Mouse (Mus musculus): ENCODE results near the gene Zmynd10. TPM values are rescaled to one million over a fixed set of nuclear protein-coding genes. Genes with fewer than 3 reads are reported as not detected.

Gene Zmynd10
- polyA plus RNA-seq, 1 experiment from 2014 or later, result 7.9 TPM

DNA sequence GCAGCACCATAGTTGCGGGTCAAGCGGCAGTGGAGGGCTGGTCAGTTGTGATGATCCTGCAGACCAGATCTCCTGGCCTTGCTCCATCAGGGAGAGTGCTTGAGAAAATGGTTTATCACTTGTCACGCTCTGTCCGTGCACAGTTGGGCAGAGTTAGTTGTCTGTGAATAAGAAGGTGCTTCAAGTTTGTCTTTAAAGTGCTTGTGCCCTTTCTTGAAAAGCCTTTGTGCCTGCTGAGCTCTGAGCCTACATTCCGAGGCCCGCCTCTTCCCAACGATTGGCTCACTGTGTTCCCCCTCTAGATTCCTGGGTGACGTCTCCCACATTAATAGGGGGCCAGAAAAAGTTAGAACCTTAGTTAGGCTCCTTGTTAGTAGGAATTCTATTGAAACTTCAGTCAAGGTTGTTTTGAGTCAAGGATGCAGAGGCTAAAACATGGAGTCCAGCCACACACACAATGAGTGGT, 4.8 kb downstream of the Zmynd10 start:
- H3K36me3 ChIP-seq (ENCODE audit: insufficient read depth, low read length), result no peaks in the 10 kb centered on the region
- WGBS, result 14% methylated on average over 8 of the region's 8 CpGs
- no peaks in the 10 kb centered on the region for H3K27me3 ChIP-seq (ENCODE audit: insufficient read depth, low read length)
- DNase-seq (ENCODE audit: low spot score), result peak; percentile 66
- H3K9me3 ChIP-seq (replicated peaks; ENCODE audit: low read length), result no peaks in the 10 kb centered on the region
- peak overlapping the region; percentile 76 for H3K27ac ChIP-seq
- ATAC-seq (replicated peaks; ENCODE audit: low FRiP score, low read depth), result no peak
- peak overlapping the region; percentile 68 for H3K9ac ChIP-seq (ENCODE audit: low read depth, low read length)
- H3K4me2 ChIP-seq (ENCODE audit: low read length), result peak overlapping the region; percentile 75
- no peak for TF ChIP-seq CTCF (IDR thresholded peaks at IDR 0.05; ENCODE audit: low read depth)
- H3K4me3 ChIP-seq (replicated peaks; ENCODE audit: low read depth, low read length), result peak overlapping the region; percentile 41
- H3K4me1 ChIP-seq (replicated peaks; ENCODE audit: insufficient read depth, low read length), result peaks cover 54% of the 10 kb centered on the region

- WGBS, result 65% methylated on average over 5 of the region's 5 CpGs
- Histone ChIP-seq H3K4me3 (replicated peaks; ENCODE audit: low read depth, low read length) (peak overlapping the region; percentile 38; the same call in 1 of the 2 replicates), H3K9ac (ENCODE audit: low read depth, low read length) (no peak overlapping the region; the same call in 1 of the 2 replicates), H3K27ac (peak overlapping the region; percentile 97), H3K4me2 (ENCODE audit: low read length) (peak overlapping the region; percentile 75), H3K9me3 (replicated peaks; ENCODE audit: low read length) (no peaks in the 10 kb centered on the region), H3K4me1 (replicated peaks; ENCODE audit: insufficient read depth, low read length) (peaks cover 49% of the 10 kb centered on the region), H3K27me3 (ENCODE audit: insufficient read depth, low read length) (no peaks in the 10 kb centered on the region), H3K36me3 (ENCODE audit: insufficient read depth, low read length) (peaks cover 6% of the 10 kb centered on the region)
- no peak for TF ChIP-seq CTCF (IDR thresholded peaks at IDR 0.05; ENCODE audit: low read depth)
- DNase-seq (ENCODE audit: low spot score) (no peak), ATAC-seq (replicated peaks; ENCODE audit: low FRiP score, low read depth) (no peak)
Observed at GRCm38 (mm10) chr9:107552690-107553393, 5.7 kb downstream of the Zmynd10 start.

GRCm38 (mm10) chr9:107553541-107554318, 6.6 kb downstream of the Zmynd10 start:
- peak overlapping the region; percentile 59 for H3K9ac ChIP-seq (ENCODE audit: low read depth, low read length)
- H3K4me2 ChIP-seq (ENCODE audit: low read length), result peak overlapping the region; percentile 75
- WGBS, result 2% methylated on average over 37 of the region's 37 CpGs
- no peaks in the 10 kb centered on the region for H3K27me3 ChIP-seq (ENCODE audit: insufficient read depth, low read length)
- H3K4me1 ChIP-seq (replicated peaks; ENCODE audit: insufficient read depth, low read length), result peaks cover 49% of the 10 kb centered on the region
- peak; percentile 88 for DNase-seq (ENCODE audit: low spot score)
- ATAC-seq (replicated peaks; ENCODE audit: low FRiP score, low read depth), result peak; percentile 45
- TF ChIP-seq CTCF (IDR thresholded peaks at IDR 0.05; ENCODE audit: low read depth), result no peak
- H3K9me3 ChIP-seq (replicated peaks; ENCODE audit: low read length), result no peaks in the 10 kb centered on the region
- H3K36me3 ChIP-seq (ENCODE audit: insufficient read depth, low read length), result peaks cover 15% of the 10 kb centered on the region
- H3K27ac ChIP-seq, result peak overlapping the region; percentile 97
- peak overlapping the region; percentile 38 for H3K4me3 ChIP-seq (replicated peaks; ENCODE audit: low read depth, low read length)

DNA sequence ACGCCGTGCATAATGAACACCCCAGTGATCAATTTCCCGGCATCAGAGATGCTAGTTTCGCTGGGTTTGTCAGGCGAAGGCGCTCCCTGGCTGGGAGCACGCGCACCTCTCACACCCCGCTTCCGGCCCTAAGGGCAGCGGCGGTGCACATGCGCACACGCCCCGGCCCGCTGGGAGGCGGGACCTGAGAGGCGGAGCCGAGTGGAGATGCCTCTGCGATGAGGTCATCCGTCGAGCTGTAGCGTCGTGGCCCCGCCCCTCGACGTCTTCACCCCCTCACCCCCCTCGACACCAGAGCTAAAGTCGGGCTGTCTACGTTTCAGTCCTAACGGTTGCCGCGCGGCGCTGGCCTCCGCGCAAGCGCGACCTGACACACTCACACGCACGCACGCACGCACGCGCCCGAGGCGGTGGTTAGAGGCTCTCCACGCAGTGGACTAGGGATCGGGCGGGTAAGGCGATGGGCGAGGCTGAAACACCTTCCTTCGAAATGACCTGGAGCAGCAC, 7.3 kb downstream of the Zmynd10 start:
- H3K9me3 ChIP-seq (replicated peaks; ENCODE audit: low read length), result no peaks in the 10 kb centered on the region
- no peaks in the 10 kb centered on the region for H3K27me3 ChIP-seq (ENCODE audit: insufficient read depth, low read length)
- TF ChIP-seq CTCF (IDR thresholded peaks at IDR 0.05; ENCODE audit: low read depth), result peak; percentile 39; the same call in 1 of the 2 replicates
- H3K27ac ChIP-seq, result peak overlapping the region; percentile 97
- peaks cover 49% of the 10 kb centered on the region for H3K4me1 ChIP-seq (replicated peaks; ENCODE audit: insufficient read depth, low read length)
- DNase-seq (ENCODE audit: low spot score) (peak; percentile 98), ATAC-seq (replicated peaks; ENCODE audit: low FRiP score, low read depth) (peak; percentile 87)
- H3K9ac ChIP-seq (ENCODE audit: low read depth, low read length), result peak overlapping the region; percentile 79
- under 1% methylated on average over 53 of the region's 53 CpGs for WGBS
- peak overlapping the region; percentile 70 for H3K4me3 ChIP-seq (replicated peaks; ENCODE audit: low read depth, low read length)
- peaks cover 21% of the 10 kb centered on the region for H3K36me3 ChIP-seq (ENCODE audit: insufficient read depth, low read length)
- peak overlapping the region; percentile 83 for H3K4me2 ChIP-seq (ENCODE audit: low read length)

DNA sequence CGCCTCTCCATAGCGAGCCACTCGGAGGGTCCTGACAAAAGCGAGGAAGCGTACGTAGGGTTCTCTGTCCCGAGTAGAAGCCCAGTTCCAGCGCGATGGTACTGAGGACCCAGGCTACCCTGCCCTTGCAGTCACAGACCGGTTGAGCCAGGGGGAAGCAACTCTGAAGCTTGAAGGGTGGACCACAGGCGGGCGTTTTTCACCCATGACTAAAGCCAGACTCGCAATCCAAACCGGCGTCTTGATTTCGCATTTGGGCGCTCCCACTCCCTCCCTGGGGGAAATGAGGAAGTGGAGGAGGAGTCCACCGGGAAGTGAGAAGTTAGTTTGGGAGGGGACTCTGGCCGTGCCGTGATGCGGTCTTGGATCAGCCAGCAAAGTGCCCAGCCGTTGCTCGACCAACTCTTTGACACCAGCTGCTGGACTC, 7.9 kb downstream of the Zmynd10 start:
- Histone ChIP-seq H3K9me3 (replicated peaks; ENCODE audit: low read length) (no peaks in the 10 kb centered on the region), H3K27me3 (ENCODE audit: insufficient read depth, low read length) (no peaks in the 10 kb centered on the region), H3K27ac (peak overlapping the region; percentile 97), H3K4me3 (replicated peaks; ENCODE audit: low read depth, low read length) (peak overlapping the region; percentile 70), H3K36me3 (ENCODE audit: insufficient read depth, low read length) (peaks cover 27% of the 10 kb centered on the region), H3K4me2 (ENCODE audit: low read length) (peak overlapping the region; percentile 83), H3K9ac (ENCODE audit: low read depth, low read length) (peak overlapping the region; percentile 79), H3K4me1 (replicated peaks; ENCODE audit: insufficient read depth, low read length) (peaks cover 49% of the 10 kb centered on the region)
- TF ChIP-seq CTCF (IDR thresholded peaks at IDR 0.05; ENCODE audit: low read depth), result no peak
- ATAC-seq (replicated peaks; ENCODE audit: low FRiP score, low read depth) (peak; percentile 13), DNase-seq (ENCODE audit: low spot score) (peak; percentile 94)
- 2% methylated on average over 23 of the region's 23 CpGs for WGBS

DNA sequence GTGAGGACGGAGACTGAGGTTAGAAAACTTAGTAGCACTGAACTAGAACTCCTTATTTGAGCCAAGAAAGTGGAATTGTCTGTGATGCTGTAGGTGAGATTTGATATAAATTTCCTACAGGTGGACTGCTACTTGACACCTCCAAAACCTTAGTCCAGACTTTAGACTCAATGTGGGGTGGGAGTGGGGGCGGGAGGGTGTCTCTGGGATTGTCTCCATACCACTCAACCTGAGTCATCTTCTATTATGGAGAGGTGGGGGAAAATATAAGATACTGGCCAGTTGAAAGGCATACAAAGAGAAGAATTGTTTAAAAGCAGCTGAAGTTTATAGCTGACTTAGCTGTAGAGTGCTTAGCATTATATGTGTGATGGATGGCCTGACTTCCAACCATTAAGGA, 8.6 kb downstream of the Zmynd10 start:
- peaks cover 48% of the 10 kb centered on the region for H3K4me1 ChIP-seq (replicated peaks; ENCODE audit: insufficient read depth, low read length)

More for the DNA sequence above, 8.6 kb downstream of the Zmynd10 start:
- ATAC-seq (replicated peaks; ENCODE audit: low FRiP score, low read depth) (no peak), DNase-seq (ENCODE audit: low spot score) (no peak)
- H3K9ac ChIP-seq (ENCODE audit: low read depth, low read length), result peak overlapping the region; percentile 79; the same call in 1 of the 2 replicates
- peak overlapping the region; percentile 70 for H3K4me3 ChIP-seq (replicated peaks; ENCODE audit: low read depth, low read length)
- WGBS, result 23% methylated on average over 2 of the region's 2 CpGs
- TF ChIP-seq CTCF (IDR thresholded peaks at IDR 0.05; ENCODE audit: low read depth), result no peak
- H3K9me3 ChIP-seq (replicated peaks; ENCODE audit: low read length), result no peaks in the 10 kb centered on the region
- peaks cover 34% of the 10 kb centered on the region for H3K36me3 ChIP-seq (ENCODE audit: insufficient read depth, low read length)
- peak overlapping the region; percentile 97 for H3K27ac ChIP-seq
- peak overlapping the region; percentile 83 for H3K4me2 ChIP-seq (ENCODE audit: low read length)
- no peaks in the 10 kb centered on the region for H3K27me3 ChIP-seq (ENCODE audit: insufficient read depth, low read length)
